Mouse (Mus musculus): ENCODE results near the gene Rap2a.

GRCm38 (mm10) chr14:120533301-120533700, 55.1 kb downstream of the Rap2a start:
- TF ChIP-seq CTCF (IDR thresholded peaks at IDR 0.05; ENCODE audit: borderline replicate concordance, extremely low read depth, insufficient read depth, insufficient read length) (no peak), POLR2A (IDR thresholded peaks at IDR 0.05; ENCODE audit: borderline replicate concordance, extremely low read depth, insufficient read depth, insufficient read length, poor library complexity, severe bottlenecking) (no peak)
